Comparison of ENCODE assay signal across 10 mouse cellular contexts in the genomic region with DNA sequence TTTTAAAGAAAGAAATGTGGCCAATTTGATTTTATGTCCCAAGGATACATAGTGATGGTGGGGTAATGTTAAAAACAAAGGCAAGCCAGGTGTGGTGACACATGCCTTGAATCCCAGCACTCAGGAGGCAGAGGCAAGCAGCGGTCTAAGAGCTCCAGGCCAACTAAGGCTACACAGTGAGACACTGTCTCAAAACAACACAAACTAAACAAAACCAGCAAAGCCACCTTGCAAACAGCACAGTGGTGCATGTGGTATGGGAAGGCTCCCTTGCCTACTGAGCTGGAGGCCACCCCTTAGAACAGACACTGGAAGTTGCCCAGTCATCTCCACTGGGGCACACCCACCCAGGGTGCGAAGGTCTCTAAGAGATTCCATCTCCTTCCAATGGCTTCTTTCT. TPM values are rescaled to one million over a fixed set of nuclear protein-coding genes. Genes with fewer than 3 reads are reported as not detected.
DNase-seq lines count a peak whose midpoint lies in the region; ATAC-seq and TF ChIP-seq lines count a peak whose summit lies in the region.
"Had no signal": no experiment of that assay in that cellular context is flagged by ENCODE, and none has a peak within 500 bp of the region (broad histone marks: within the 10 kb centered on the region; RNA-seq: fewer than 3 reads in every experiment).

No protein-coding gene starts in this region.

- WGBS in heart, embryonic 15.5 days: 66% methylated on average over 2 of the region's 2 CpGs
- WGBS in heart, adult 2 months: 53% methylated on average over 2 of the region's 2 CpGs
- 73% methylated on average over 2 of the region's 2 CpGs for WGBS in forebrain, embryonic 10.5 days
- WGBS in limb, embryonic 12.5 days: 83% methylated on average over 2 of the region's 2 CpGs
- 69% methylated on average over 2 of the region's 2 CpGs for WGBS in neural tube, embryonic 13.5 days

- no peak for TF ChIP-seq EP300 in heart, adult 2 months (IDR thresholded peaks at IDR 0.05; ENCODE audit: insufficient read depth, low read depth, low read length)

- H3K4me1 ChIP-seq in heart, embryonic 15.5 days (replicated peaks): peaks cover 12% of the 10 kb centered on the region
- H3K4me1 ChIP-seq in heart, adult 2 months (ENCODE audit: control insufficient read depth, insufficient read depth, low read length): no peaks in the 10 kb centered on the region; the same call in 1 of the 2 replicates
- peaks cover 30% of the 10 kb centered on the region for H3K4me1 ChIP-seq in forebrain, embryonic 10.5 days
- H3K4me1 ChIP-seq in limb, embryonic 12.5 days (replicated peaks): peaks cover 15% of the 10 kb centered on the region
- H3K4me1 ChIP-seq in neural tube, embryonic 13.5 days (replicated peaks): peaks cover 38% of the 10 kb centered on the region

- peaks cover 58% of the 10 kb centered on the region for H3K27me3 ChIP-seq in heart, embryonic 15.5 days
- H3K27me3 ChIP-seq in heart, adult 2 months (ENCODE audit: control insufficient read depth, insufficient read depth, low read length): peaks cover 5% of the 10 kb centered on the region; the same call in 1 of the 2 replicates
- peaks cover 22% of the 10 kb centered on the region for H3K27me3 ChIP-seq in forebrain, embryonic 10.5 days (ENCODE audit: poor library complexity, severe bottlenecking)
- no peaks in the 10 kb centered on the region for H3K27me3 ChIP-seq in limb, embryonic 12.5 days
- no peaks in the 10 kb centered on the region for H3K27me3 ChIP-seq in neural tube, embryonic 13.5 days

- no peak overlapping the region for H3K27ac ChIP-seq in heart, embryonic 15.5 days
- no peak overlapping the region for H3K27ac ChIP-seq in heart, adult 2 months
- H3K27ac ChIP-seq in forebrain, embryonic 10.5 days: peak overlapping the region; percentile 95
- no peak overlapping the region for H3K27ac ChIP-seq in limb, embryonic 12.5 days
- peak overlapping the region; percentile 94 for H3K27ac ChIP-seq in neural tube, embryonic 13.5 days (replicated peaks)

- H3K4me3 ChIP-seq in heart, embryonic 15.5 days: peak overlapping the region; percentile 60
- no peak overlapping the region for H3K4me3 ChIP-seq in heart, adult 2 months
- H3K4me3 ChIP-seq in forebrain, embryonic 10.5 days: peak overlapping the region; percentile 80
- peak overlapping the region; percentile 85 for H3K4me3 ChIP-seq in limb, embryonic 12.5 days (replicated peaks)
- peak overlapping the region; percentile 90 for H3K4me3 ChIP-seq in neural tube, embryonic 13.5 days

- H3K4me2 ChIP-seq in heart, embryonic 15.5 days: peak overlapping the region; percentile 96
- peak overlapping the region; percentile 93 for H3K4me2 ChIP-seq in limb, embryonic 12.5 days
- H3K4me2 ChIP-seq in neural tube, embryonic 13.5 days: peak overlapping the region; percentile 75

- no peak overlapping the region for H3K9ac ChIP-seq in heart, embryonic 15.5 days
- no peak overlapping the region for H3K9ac ChIP-seq in heart, adult 2 months (ENCODE audit: low read depth, low read length)
- H3K9ac ChIP-seq in limb, embryonic 12.5 days (replicated peaks): peak overlapping the region; percentile 94
- H3K9ac ChIP-seq in neural tube, embryonic 13.5 days: peak overlapping the region; percentile 98

- no peaks in the 10 kb centered on the region for H3K9me3 ChIP-seq in heart, embryonic 15.5 days (replicated peaks)
- peaks cover 3% of the 10 kb centered on the region; the same call in 1 of the 2 replicates for H3K9me3 ChIP-seq in forebrain, embryonic 10.5 days
- no peaks in the 10 kb centered on the region for H3K9me3 ChIP-seq in limb, embryonic 12.5 days
- no peaks in the 10 kb centered on the region for H3K9me3 ChIP-seq in neural tube, embryonic 13.5 days

- no peak for TF ChIP-seq POLR2A in heart, adult 2 months (IDR thresholded peaks at IDR 0.05; ENCODE audit: insufficient read depth, low read depth, low read length)

- H3K79me2 ChIP-seq in heart, adult 2 months (replicated peaks; ENCODE audit: control insufficient read depth, insufficient read depth, low read length): no peaks in the 10 kb centered on the region

- no peak for TF ChIP-seq CTCF in heart, adult 2 months (IDR thresholded peaks at IDR 0.05)

- DNase-seq in heart, adult 2 months: no peak
- no peak for DNase-seq in forebrain, embryonic 10.5 days (ENCODE audit: extremely low spot score, low spot score)
- DNase-seq in embryo, embryonic 9.5 days (ENCODE audit: extremely low spot score): no peak
- DNase-seq in ovary, postnatal 10 days (ENCODE audit: low spot score): no peak
- no peak for DNase-seq in layer of hippocampus, adult 11-12 months (ENCODE audit: low spot score)
- DNase-seq: thymus, postnatal 25 days had no signal

- ATAC-seq in heart, embryonic 15.5 days (replicated peaks; ENCODE audit: insufficient number of reproducible peaks, insufficient read depth, low FRiP score, low read depth): no peak
- no peak for ATAC-seq in limb, embryonic 12.5 days (ENCODE audit: insufficient number of reproducible peaks, insufficient read depth, low FRiP score, low TSS enrichment, low read depth)
- peak; percentile 6; the same call in 1 of the 2 replicates for ATAC-seq in neural tube, embryonic 13.5 days (ENCODE audit: low read depth)

- intact Hi-C loops in heart, adult 2 months (cut with DNase I): no loop called here

- no peaks in the 10 kb centered on the region for H3K36me3 ChIP-seq in heart, embryonic 15.5 days
- no peaks in the 10 kb centered on the region for H3K36me3 ChIP-seq in heart, adult 2 months (ENCODE audit: control insufficient read depth, insufficient read depth, low read length)
- peaks cover 57% of the 10 kb centered on the region for H3K36me3 ChIP-seq in forebrain, embryonic 10.5 days (replicated peaks)
- H3K36me3 ChIP-seq in limb, embryonic 12.5 days: peaks cover 15% of the 10 kb centered on the region
- H3K36me3 ChIP-seq in neural tube, embryonic 13.5 days: peaks cover 19% of the 10 kb centered on the region

RNA-seq across cellular contexts. Expression of a gene that starts 1.0 kb away (rescaled TPM):
- 1.0 and 2.0 TPM in 2 replicates for polyA plus RNA-seq in heart, embryonic 15.5 days (2015; fragmentation: Nextera tagmentation; extraction: Ambion mirVana)
- under 1 TPM in 1 of 2 experiments, not detected in 1; 0.07 TPM for total RNA-seq in heart, adult 2 months (2021)
- 0.04 and 0.06 TPM in 2 replicates for polyA plus RNA-seq in heart, adult 2 months (2012; rRNA removed)
- polyA plus RNA-seq in forebrain, embryonic 10.5 days (2016; fragmentation: Nextera tagmentation; extraction: Ambion mirVana): 24.6 and 30.4 TPM in 2 replicates
- 37.3 and 40.1 TPM in 2 replicates for polyA plus RNA-seq in limb, embryonic 12.5 days (2016; fragmentation: Nextera tagmentation; extraction: Ambion mirVana)
- polyA plus RNA-seq in neural tube, embryonic 13.5 days (2015; fragmentation: Nextera tagmentation; extraction: Ambion mirVana): 39.2 and 41.0 TPM in 2 replicates

RNA-seq across cellular contexts. Expression of a gene that starts 18.1 kb away (rescaled TPM):
- polyA plus RNA-seq in heart, embryonic 15.5 days (2015; fragmentation: Nextera tagmentation; extraction: Ambion mirVana): 0.97 and 5.9 TPM in 2 replicates
- under 1 TPM; 0.20 to 0.21 TPM for total RNA-seq in heart, adult 2 months (2021)
- 0.35 and 1.6 TPM in 2 replicates for polyA plus RNA-seq in heart, adult 2 months (2012; rRNA removed)
- polyA plus RNA-seq in forebrain, embryonic 10.5 days (2016; fragmentation: Nextera tagmentation; extraction: Ambion mirVana): 2.4 and 2.8 TPM in 2 replicates
- polyA plus RNA-seq in limb, embryonic 12.5 days (2016; fragmentation: Nextera tagmentation; extraction: Ambion mirVana): 14.6 and 14.9 TPM in 2 replicates
- polyA plus RNA-seq in neural tube, embryonic 13.5 days (2015; fragmentation: Nextera tagmentation; extraction: Ambion mirVana): 0.38 and 1.2 TPM in 2 replicates

RNA-seq across cellular contexts. Expression of a gene that starts 31.0 kb away (rescaled TPM):
- polyA plus RNA-seq in heart, embryonic 15.5 days (2015; fragmentation: Nextera tagmentation; extraction: Ambion mirVana): not detected in 2 replicates
- not detected for total RNA-seq in heart, adult 2 months (2021)
- polyA plus RNA-seq in heart, adult 2 months (2012; rRNA removed): not detected in 2 replicates
- polyA plus RNA-seq in forebrain, embryonic 10.5 days (2016; fragmentation: Nextera tagmentation; extraction: Ambion mirVana): not detected in 2 replicates
- not detected in 2 replicates for polyA plus RNA-seq in limb, embryonic 12.5 days (2016; fragmentation: Nextera tagmentation; extraction: Ambion mirVana)
- not detected in 2 replicates for polyA plus RNA-seq in neural tube, embryonic 13.5 days (2015; fragmentation: Nextera tagmentation; extraction: Ambion mirVana)
- polyA plus RNA-seq: gonadal fat pad, adult 2 months had no signal

RNA-seq across cellular contexts. Expression of a gene that starts 40.4 kb away (rescaled TPM):
- polyA plus RNA-seq in heart, embryonic 15.5 days (2015; fragmentation: Nextera tagmentation; extraction: Ambion mirVana): 3.6 and 5.6 TPM in 2 replicates
- 1 to 10 TPM; 4.5 to 7.0 TPM for total RNA-seq in heart, adult 2 months (2021)
- 9.4 and 10.2 TPM in 2 replicates for polyA plus RNA-seq in heart, adult 2 months (2012; rRNA removed)
- 2.0 and 2.2 TPM in 2 replicates for polyA plus RNA-seq in forebrain, embryonic 10.5 days (2016; fragmentation: Nextera tagmentation; extraction: Ambion mirVana)
- 2.2 and 2.5 TPM in 2 replicates for polyA plus RNA-seq in limb, embryonic 12.5 days (2016; fragmentation: Nextera tagmentation; extraction: Ambion mirVana)
- polyA plus RNA-seq in neural tube, embryonic 13.5 days (2015; fragmentation: Nextera tagmentation; extraction: Ambion mirVana): 1.5 and 3.5 TPM in 2 replicates

RNA-seq across cellular contexts. Expression of a gene that starts 42.2 kb away (rescaled TPM):
- polyA plus RNA-seq in heart, embryonic 15.5 days (2015; fragmentation: Nextera tagmentation; extraction: Ambion mirVana): 0.53 and 1.4 TPM in 2 replicates
- 1 to 10 TPM in 1 of 2 experiments, under 1 TPM in 1; 0.36 to 1.0 TPM for total RNA-seq in heart, adult 2 months (2021)
- polyA plus RNA-seq in heart, adult 2 months (2012; rRNA removed): 4.6 and 5.1 TPM in 2 replicates
- polyA plus RNA-seq in forebrain, embryonic 10.5 days (2016; fragmentation: Nextera tagmentation; extraction: Ambion mirVana): not detected in 2 replicates
- polyA plus RNA-seq in limb, embryonic 12.5 days (2016; fragmentation: Nextera tagmentation; extraction: Ambion mirVana): not detected in 2 replicates
- 0.63 and 0.81 TPM in 2 replicates for polyA plus RNA-seq in neural tube, embryonic 13.5 days (2015; fragmentation: Nextera tagmentation; extraction: Ambion mirVana)

Comparison
In these comparisons a context has a peak if more than half of its experiments do, and no peak if none do; other contexts are left out.
1. H3K27ac ChIP-seq: peak in forebrain, embryonic 10.5 days (single experiment) and neural tube, embryonic 13.5 days (single experiment); none in heart, embryonic 15.5 days (single experiment), heart, adult 2 months (single experiment) and limb, embryonic 12.5 days (single experiment).
2. H3K9ac ChIP-seq: peak in limb, embryonic 12.5 days (single experiment) and neural tube, embryonic 13.5 days (single experiment); none in heart, embryonic 15.5 days (single experiment) and heart, adult 2 months (single experiment).
3. Peak in every context shown above with its lines, with median percentiles within 50 percentile points of each other: H3K4me2 ChIP-seq.